Mouse (Mus musculus): ENCODE measurements around the gene Atf1.
"Not testable (repeated sequence)": the region's sequence is repeated elsewhere in the genome, so short reads cannot be mapped to it uniquely, and the experiment has no call there.

Gene Atf1

GRCm38 (mm10) chr15:100258646-100259425 is 31.2 kb downstream of the Atf1 start:
- DNase-seq (ENCODE audit: low read depth in 1 of 2, low spot score in 2 of 2): no peak

- not testable (repeated sequence) for DNase-seq (ENCODE audit: low read depth in 1 of 2, low spot score in 2 of 2)
These were observed 32.7 kb downstream of the Atf1 start for GRCm38 (mm10) chr15:100260351-100260750.

GRCm38 (mm10) chr15:100263246-100263905 is 35.8 kb downstream of the Atf1 start:
- no peak for DNase-seq (ENCODE audit: low read depth in 1 of 2, low spot score in 2 of 2)

- no peak for DNase-seq (ENCODE audit: low read depth in 1 of 2, low spot score in 2 of 2)
These were observed 38.1 kb downstream of the Atf1 start for GRCm38 (mm10) chr15:100265586-100266325.

- no peak for DNase-seq (ENCODE audit: low read depth in 1 of 2, low spot score in 2 of 2)
These were observed 41.3 kb downstream of the Atf1 start for GRCm38 (mm10) chr15:100268916-100269315.

GRCm38 (mm10) chr15:100269776-100270175 is 42.2 kb downstream of the Atf1 start:
- DNase-seq (ENCODE audit: low read depth in 1 of 2, low spot score in 2 of 2): no peak

GRCm38 (mm10) chr15:100270609-100271008 is 43.0 kb downstream of the Atf1 start:
- not testable (repeated sequence) for DNase-seq (ENCODE audit: low read depth in 1 of 2, low spot score in 2 of 2)

GRCm38 (mm10) chr15:100271411-100271810 is 43.8 kb downstream of the Atf1 start:
- DNase-seq (ENCODE audit: low read depth in 1 of 2, low spot score in 2 of 2): no peak

- not testable (repeated sequence) for DNase-seq (ENCODE audit: low read depth in 1 of 2, low spot score in 2 of 2)
These were observed 46.2 kb downstream of the Atf1 start for GRCm38 (mm10) chr15:100273791-100274308.

- DNase-seq (ENCODE audit: low read depth in 1 of 2, low spot score in 2 of 2): no peak
These were observed 47.4 kb downstream of the Atf1 start for GRCm38 (mm10) chr15:100274790-100275559.

GRCm38 (mm10) chr15:100276403-100276802 is 48.8 kb downstream of the Atf1 start:
- DNase-seq (ENCODE audit: low read depth in 1 of 2, low spot score in 2 of 2): no peak

GRCm38 (mm10) chr15:100277586-100277985 is 50.0 kb downstream of the Atf1 start:
- no peak for DNase-seq (ENCODE audit: low read depth in 1 of 2, low spot score in 2 of 2)

- DNase-seq (ENCODE audit: low read depth in 1 of 2, low spot score in 2 of 2): no peak
These were observed 53.0 kb downstream of the Atf1 start, which contains the start of gene Tmprss12 for GRCm38 (mm10) chr15:100280626-100281025. Gene Tmprss12 (plus strand): TSS chr15:100280837.

GRCm38 (mm10) chr15:100288980-100289379 is 61.4 kb downstream of the Atf1 start:
- DNase-seq (ENCODE audit: low read depth in 1 of 2, low spot score in 2 of 2): no peak

- DNase-seq (ENCODE audit: low read depth in 1 of 2, low spot score in 2 of 2): no peak
These were observed 63.2 kb downstream of the Atf1 start for GRCm38 (mm10) chr15:100290858-100291257.

- DNase-seq (ENCODE audit: low read depth in 1 of 2, low spot score in 2 of 2): no peak
These were observed 64.7 kb downstream of the Atf1 start for GRCm38 (mm10) chr15:100292326-100292725.

GRCm38 (mm10) chr15:100297856-100298255 is 70.2 kb downstream of the Atf1 start:
- DNase-seq (ENCODE audit: low read depth in 1 of 2, low spot score in 2 of 2): no peak

GRCm38 (mm10) chr15:100300499-100300898 is 72.9 kb downstream of the Atf1 start:
- no peak for DNase-seq (ENCODE audit: low read depth in 1 of 2, low spot score in 2 of 2)

GRCm38 (mm10) chr15:100301556-100301955 is 73.9 kb downstream of the Atf1 start:
- no peak for DNase-seq (ENCODE audit: low read depth in 1 of 2, low spot score in 2 of 2)

GRCm38 (mm10) chr15:100303428-100304018 is 75.9 kb downstream of the Atf1 start:
- DNase-seq (ENCODE audit: low read depth in 1 of 2, low spot score in 2 of 2): no peak

Data from monocyte, adult 2 months (primary cell).